Mouse (Mus musculus) lung, postnatal 0 days (tissue): ENCODE measurements around the gene Ffar3. TPM values are rescaled to one million over a fixed set of nuclear protein-coding genes. Genes with fewer than 3 reads are reported as not detected.

ENCODE experiments used
- ATAC-seq: fragments of 200-750 bp; cut with Nextera tagmentation; 2 replicates; pipeline ENCODE4 v1.8.0; 2017; ENCODE audit warnings: moderate library complexity
- DNase-seq: peaks from one replicate; pipeline ENCODE4 v3.0.0-alpha.2; 2016; ENCODE audit warnings: low spot score
- H3K27ac ChIP-seq: fragments of 300-500 bp; sonication (generic); 2 replicates; pipeline ENCODE4 v1.5.1; 2014; ENCODE audit warnings: antibody characterized with exemption, mild to moderate bottlenecking, low read length, mixed read lengths
- H3K27me3 ChIP-seq: fragments of 300-500 bp; sonication (generic); replicated peaks from 2 replicates; pipeline ENCODE4 v1.6.1; 2014; ENCODE audit warnings: low read length, mixed read lengths; ENCODE audit not compliant: insufficient read depth
- H3K36me3 ChIP-seq: fragments of 300-500 bp; sonication (generic); 2 replicates; pipeline ENCODE4 v1.6.1; 2014; ENCODE audit warnings: low read length, mixed read lengths; ENCODE audit not compliant: insufficient read depth
- H3K4me1 ChIP-seq: fragments of 300-500 bp; sonication (generic); 2 replicates; pipeline ENCODE4 v1.6.1; 2014; ENCODE audit warnings: antibody characterized with exemption, low read depth, low read length, mixed read lengths; ENCODE audit not compliant: insufficient read depth
- H3K4me2 ChIP-seq: fragments of 300-500 bp; sonication (generic); replicated peaks from 2 replicates; pipeline ENCODE4 v1.6.1; 2014; ENCODE audit warnings: low read depth, mild to moderate bottlenecking, low read length, moderate library complexity, mixed read lengths
- H3K4me3 ChIP-seq: fragments of 300-500 bp; sonication (generic); 2 replicates; pipeline ENCODE4 v1.5.1; 2014; ENCODE audit warnings: low read depth, low read length
- H3K9ac ChIP-seq: fragments of 300-500 bp; sonication (generic); replicated peaks from 2 replicates; pipeline ENCODE4 v1.6.1; 2014; ENCODE audit warnings: low read depth, mild to moderate bottlenecking
- H3K9me3 ChIP-seq: fragments of 300-500 bp; sonication (generic); 2 replicates; pipeline ENCODE4 v1.6.1; 2016; ENCODE audit warnings: low read length, mixed read lengths
- CTCF ChIP-seq: IDR thresholded peaks from 2 replicates; pipeline ENCODE4 v1.5.1; 2016; ENCODE audit warnings: antibody characterized with exemption, mild to moderate bottlenecking
- EP300 ChIP-seq: IDR thresholded peaks from 2 replicates; pipeline ENCODE4 v1.6.1; 2016; ENCODE audit warnings: antibody characterized with exemption, mild to moderate bottlenecking, control low read depth
- WGBS: fragments of 180-500 bp; shearing (Covaris S2); extraction: QIAGEN DNeasy Blood & Tissue Kit; methylation state at CpG from one replicate; pipeline ENCODE4 v1.1.7; 2014; 5-methylcytosine and 5-hydroxymethylcytosine counted together
- polyA plus RNA-seq: library from polyadenylated mRNA; unstranded; fragments of >200 nt; fragmentation: Nextera tagmentation; extraction: Ambion mirVana; gene quantifications from 2 replicates; pipeline ENCODE4 v1.2.1, GENCODE M21; 2015

The Ffar3 gene
- polyA plus RNA-seq, 1 experiment from 2014 or later, result not detected

DNA sequence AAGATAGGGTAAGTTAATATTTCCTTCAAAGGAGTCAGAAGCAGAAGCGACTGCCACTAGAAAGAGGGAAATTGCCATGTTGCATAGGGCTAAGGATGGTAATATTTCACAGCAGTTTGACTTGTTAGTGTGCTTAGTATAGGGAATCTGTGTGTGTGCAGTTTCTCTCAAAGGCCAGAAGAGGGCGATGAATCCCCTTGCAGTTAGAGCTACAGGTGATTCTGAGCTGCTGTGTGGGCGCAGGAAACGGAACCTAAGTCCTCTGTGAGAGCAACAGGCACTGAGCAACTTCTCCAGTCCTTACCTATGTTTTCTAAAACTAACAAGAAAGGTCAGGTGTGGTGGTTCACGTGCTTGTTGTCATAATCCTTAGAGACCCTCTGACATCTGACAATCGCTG is 45.7 kb downstream of the Ffar3 start:
- WGBS, result 53% methylated on average over 6 of the region's 6 CpGs
- H3K27me3 ChIP-seq, result no peaks in the 10 kb centered on the region
- no peak overlapping the region for H3K4me2 ChIP-seq
- DNase-seq, result no peak
- no peak overlapping the region for H3K27ac ChIP-seq
- no peaks in the 10 kb centered on the region for H3K4me1 ChIP-seq
- ATAC-seq, result no peak
- no peaks in the 10 kb centered on the region for H3K36me3 ChIP-seq
- H3K9me3 ChIP-seq, result no peaks in the 10 kb centered on the region
- no peak overlapping the region for H3K9ac ChIP-seq
- H3K4me3 ChIP-seq, result no peak overlapping the region
- TF ChIP-seq EP300 (no peak), CTCF (peak; percentile 39)

DNA sequence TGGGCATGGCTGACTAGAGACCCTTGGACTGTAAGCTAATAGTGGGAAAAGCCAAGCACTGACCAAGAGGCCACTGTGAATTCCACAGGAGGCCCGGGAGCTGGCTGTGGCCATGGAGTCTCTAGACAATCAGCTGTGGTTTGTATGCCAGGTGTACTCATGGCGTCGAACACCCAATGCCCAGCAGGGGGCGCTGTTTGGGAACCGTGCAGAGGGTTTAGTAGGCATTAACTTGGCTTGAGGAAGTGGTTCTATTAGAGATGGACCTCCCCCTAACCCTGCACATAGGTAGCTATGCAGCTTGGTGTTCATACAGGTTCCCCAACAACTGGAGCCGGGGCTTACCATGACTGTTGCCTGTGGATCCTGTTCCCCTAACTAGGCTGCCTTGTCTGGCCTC is 50.1 kb downstream of the Ffar3 start:
- Histone ChIP-seq H3K4me3 (no peak overlapping the region), H3K9ac (no peak overlapping the region), H3K27me3 (no peaks in the 10 kb centered on the region), H3K36me3 (no peaks in the 10 kb centered on the region), H3K4me1 (no peaks in the 10 kb centered on the region), H3K9me3 (no peaks in the 10 kb centered on the region), H3K4me2 (no peak overlapping the region), H3K27ac (no peak overlapping the region)
- WGBS, result 49% methylated on average over 6 of the region's 6 CpGs
- ATAC-seq, result 0 out of 2 replicates have a peak, but pooled peaks have one; percentile 5
- TF ChIP-seq CTCF (peak; percentile 62), EP300 (no peak)
- DNase-seq, result peak; percentile 30

Other genes with a start within 250 kb of the Ffar3 start
- 11.2 and 11.8 TPM in 2 replicates for gene Upk1a, start 243.3 kb downstream of the Ffar3 start, polyA plus RNA-seq
- 717 and 766 TPM in 2 replicates for gene Cox6b1, start 230.0 kb downstream of the Ffar3 start, polyA plus RNA-seq
- gene Etv2, start 220.3 kb downstream of the Ffar3 start, polyA plus RNA-seq, result not detected in 2 replicates
- gene Rbm42, start 205.9 kb downstream of the Ffar3 start, polyA plus RNA-seq, result 101 and 107 TPM in 2 replicates
- gene Haus5, start 191.2 kb downstream of the Ffar3 start, polyA plus RNA-seq, result 10.0 and 10.3 TPM in 2 replicates
- not detected in 2 replicates for gene Pmis2, start 184.6 kb downstream of the Ffar3 start, polyA plus RNA-seq
- 0.69 and 1.2 TPM in 2 replicates for gene 2200002J24Rik, start 157.3 kb downstream of the Ffar3 start, polyA plus RNA-seq
- 0.14 TPM in 1 of 2 replicates, not detected in the other for gene Atp4a, start 144.0 kb downstream of the Ffar3 start, polyA plus RNA-seq
- 179 and 193 TPM in 2 replicates for gene Tmem147, start 126.6 kb downstream of the Ffar3 start, polyA plus RNA-seq
- 0.18 and 0.21 TPM in 2 replicates for gene Gapdhs, start 112.5 kb downstream of the Ffar3 start, polyA plus RNA-seq
- gene Sbsn, start 104.7 kb downstream of the Ffar3 start, polyA plus RNA-seq, result 6.7 and 7.3 TPM in 2 replicates
- gene Dmkn, start 92.4 kb downstream of the Ffar3 start, polyA plus RNA-seq, result 65.2 and 74.3 TPM in 2 replicates
- gene Krtdap, start 68.3 kb downstream of the Ffar3 start, polyA plus RNA-seq, result 2.1 and 4.4 TPM in 2 replicates
- 1.1 and 1.4 TPM in 2 replicates for gene Ffar2, start 32.4 kb downstream of the Ffar3 start, polyA plus RNA-seq
- gene Ffar1, start 5.4 kb upstream of the Ffar3 start, polyA plus RNA-seq, result not detected in 2 replicates
- 0.35 and 0.79 TPM in 2 replicates for gene Cd22, start 24.2 kb upstream of the Ffar3 start, polyA plus RNA-seq
- gene Mag, start 58.7 kb upstream of the Ffar3 start, polyA plus RNA-seq, result 1.2 and 1.8 TPM in 2 replicates
- gene Hamp2, start 68.5 kb upstream of the Ffar3 start, polyA plus RNA-seq, result not detected in 2 replicates
- not detected in 2 replicates for gene Hamp, start 87.9 kb upstream of the Ffar3 start, polyA plus RNA-seq
- gene Usf2, start 100.6 kb upstream of the Ffar3 start, polyA plus RNA-seq, result 19.6 and 21.1 TPM in 2 replicates
- 53.8 and 57.9 TPM in 2 replicates for gene Lsr, start 117.3 kb upstream of the Ffar3 start, polyA plus RNA-seq
- gene Fam187b, start 117.6 kb upstream of the Ffar3 start, polyA plus RNA-seq, result 9.5 and 12.3 TPM in 2 replicates
- gene Fxyd5, start 186.3 kb upstream of the Ffar3 start, polyA plus RNA-seq, result 168 and 206 TPM in 2 replicates
- gene Fxyd7, start 195.3 kb upstream of the Ffar3 start, polyA plus RNA-seq, result 1.2 and 1.8 TPM in 2 replicates
- gene Fxyd1, start 201.0 kb upstream of the Ffar3 start, polyA plus RNA-seq, result 175 and 211 TPM in 2 replicates
- 0.20 and 0.27 TPM in 2 replicates for gene Lgi4, start 203.2 kb upstream of the Ffar3 start, polyA plus RNA-seq
- gene Fxyd3, start 220.5 kb upstream of the Ffar3 start, polyA plus RNA-seq, result 76.1 and 78.1 TPM in 2 replicates